Mouse (Mus musculus): ENCODE measurements around the gene Trpc4ap. TPM values are rescaled to one million over a fixed set of nuclear protein-coding genes. Genes with fewer than 3 reads are reported as not detected.
"Not testable (repeated sequence)": the region's sequence is repeated elsewhere in the genome, so short reads cannot be mapped to it uniquely, and the experiment has no call there.

Trpc4ap gene
- total RNA-seq (2014; fragmentation: Nextera tagmentation): 104 and 110 TPM in 2 replicates
- total RNA-seq (2017): 57.4 and 60.9 TPM in 2 replicates
- 80.5 and 82.2 TPM in 2 replicates for polyA plus RNA-seq (2012)

DNA sequence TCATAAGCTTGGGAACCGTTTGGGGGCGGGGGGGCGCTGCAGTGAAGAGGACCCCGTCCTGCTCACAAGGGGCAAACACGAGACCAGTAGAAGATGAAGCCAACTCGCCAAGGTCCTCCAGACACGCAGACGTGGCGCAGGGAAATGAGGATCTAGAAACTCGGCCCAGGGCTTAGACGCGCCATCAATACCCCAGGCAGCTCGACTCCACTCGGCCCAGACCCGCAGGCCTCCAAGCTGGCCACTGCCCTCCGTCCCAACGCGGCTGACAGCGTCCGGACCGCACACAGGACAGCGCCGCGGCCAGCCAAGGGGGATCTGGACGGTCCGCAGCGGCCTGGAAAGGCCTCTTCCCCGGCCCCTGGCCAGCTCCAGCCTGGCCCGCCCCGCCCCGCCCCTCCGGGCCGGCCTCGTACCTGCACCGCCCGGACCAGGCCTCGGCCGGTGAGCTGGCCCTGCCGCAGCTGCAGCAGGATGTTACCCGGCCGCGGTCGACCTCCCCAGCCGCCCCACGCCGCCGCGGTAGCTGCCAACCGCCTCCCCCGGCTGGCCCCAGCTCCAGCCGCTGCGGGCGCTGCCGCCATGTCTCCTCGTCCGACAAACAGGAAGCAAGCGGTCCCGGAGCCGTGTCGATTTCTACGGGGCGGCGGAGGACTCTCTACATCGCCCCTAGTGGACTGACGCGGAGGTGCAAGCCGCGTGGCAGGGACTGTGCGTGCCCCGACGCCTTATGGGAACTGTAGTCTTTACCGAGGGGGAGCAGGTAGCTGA, at the start of gene Trpc4ap:
Gene Trpc4ap (minus strand): TSS at position 662 of the 771 bp plus-strand sequence.
- peak within 1 kb of the TSS; percentile 99 for H3K4me3 ChIP-seq (ENCODE audit: low read depth, low read length)
- H3K4me1 ChIP-seq (ENCODE audit: insufficient read depth, low read depth, low read length): peaks cover 43% of the 10 kb centered on the region
- no peaks in the 10 kb centered on the region for H3K27me3 ChIP-seq (ENCODE audit: insufficient read depth, low read length)
- TF ChIP-seq POLR2AphosphoS5 (IDR thresholded peaks at IDR 0.05; ENCODE audit: insufficient replicate concordance, low read depth, low read length) (no peak), CTCF (IDR thresholded peaks at IDR 0.05; ENCODE audit: low read depth, low read length) (peak; percentile 93)
- ATAC-seq (ENCODE audit: extremely low read depth, insufficient number of reproducible peaks, low FRiP score, poor library complexity, severe bottlenecking): peak; percentile 95
- H3K36me3 ChIP-seq (replicated peaks): peaks cover 20% of the 10 kb centered on the region
- DNase-seq (ENCODE audit: low spot score): peak; percentile 87
- H3K9me3 ChIP-seq (replicated peaks): no peaks in the 10 kb centered on the region

DNA sequence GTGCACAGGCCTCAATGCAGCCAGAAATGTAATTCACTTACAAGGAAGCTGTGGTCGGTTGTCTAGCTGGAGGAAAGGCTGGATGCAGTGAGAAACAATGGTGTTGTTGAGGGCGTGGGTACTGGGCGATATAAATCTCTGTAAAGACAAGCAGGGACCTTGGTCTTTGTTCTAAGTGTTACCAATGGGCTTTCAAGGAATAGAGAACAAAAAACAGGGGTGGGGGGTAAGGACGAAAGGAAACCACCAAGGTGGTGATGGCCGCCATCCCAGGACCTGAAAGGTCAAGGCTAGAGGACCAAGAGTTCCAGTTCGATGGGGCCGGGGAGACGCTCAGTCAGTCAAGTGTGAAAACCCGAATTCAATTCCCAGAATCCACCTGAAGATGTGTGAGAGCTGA, 45.6 kb upstream of the Trpc4ap start:
- H3K27me3 ChIP-seq (ENCODE audit: insufficient read depth, low read length): peaks cover 4% of the 10 kb centered on the region
- no peaks in the 10 kb centered on the region for H3K36me3 ChIP-seq (replicated peaks)
- peaks cover 38% of the 10 kb centered on the region for H3K4me1 ChIP-seq (ENCODE audit: insufficient read depth, low read depth, low read length)
- ATAC-seq (ENCODE audit: extremely low read depth, insufficient number of reproducible peaks, low FRiP score, poor library complexity, severe bottlenecking): no peak
- TF ChIP-seq TAL1 (conservative IDR thresholded peaks at IDR 0.05; ENCODE audit: low read depth, low read length) (no peak), GATA1 (IDR thresholded peaks at IDR 0.05; ENCODE audit: borderline replicate concordance, low read length) (no peak), GATA2 (IDR thresholded peaks at IDR 0.05; ENCODE audit: borderline replicate concordance, low read depth, low read length) (no peak), CTCF (IDR thresholded peaks at IDR 0.05; ENCODE audit: low read depth, low read length) (no peak), POLR2AphosphoS5 (IDR thresholded peaks at IDR 0.05; ENCODE audit: insufficient replicate concordance, low read depth, low read length) (no peak)
- H3K9me3 ChIP-seq (replicated peaks): no peaks in the 10 kb centered on the region
- no peak overlapping the region for H3K4me3 ChIP-seq (ENCODE audit: low read depth, low read length)
- DNase-seq (ENCODE audit: low spot score): no peak

DNA sequence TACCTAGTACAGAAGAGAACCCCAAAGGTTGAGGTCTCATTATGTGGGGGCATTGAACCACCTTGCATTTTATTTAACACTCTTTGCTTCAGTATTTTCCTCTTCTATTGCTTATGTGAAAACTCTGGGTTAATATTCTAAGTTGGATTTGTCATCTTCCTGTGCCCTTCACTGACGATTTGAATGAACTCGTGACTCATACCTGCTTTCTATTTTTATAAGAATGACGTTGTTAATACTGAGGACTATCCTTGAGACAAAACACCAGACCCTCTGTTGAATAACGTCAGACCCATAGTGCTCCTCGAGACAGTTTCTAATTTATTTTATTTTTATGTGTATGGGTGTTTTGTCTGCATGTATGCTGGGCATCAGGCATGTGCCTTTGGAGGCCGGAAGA, 44.8 kb upstream of the Trpc4ap start:
- Histone ChIP-seq H3K36me3 (replicated peaks) (no peaks in the 10 kb centered on the region), H3K9me3 (replicated peaks) (no peaks in the 10 kb centered on the region), H3K27me3 (ENCODE audit: insufficient read depth, low read length) (no peaks in the 10 kb centered on the region; the same call in 1 of the 2 replicates), H3K4me3 (ENCODE audit: low read depth, low read length) (no peak overlapping the region), H3K4me1 (ENCODE audit: insufficient read depth, low read depth, low read length) (peaks cover 31% of the 10 kb centered on the region)
- DNase-seq (ENCODE audit: low spot score) (no peak), ATAC-seq (ENCODE audit: extremely low read depth, insufficient number of reproducible peaks, low FRiP score, poor library complexity, severe bottlenecking) (no peak)
- no peak for TF ChIP-seq CTCF (IDR thresholded peaks at IDR 0.05; ENCODE audit: low read depth, low read length)
- no peak for TF ChIP-seq TAL1 (conservative IDR thresholded peaks at IDR 0.05; ENCODE audit: low read depth, low read length)
- no peak for TF ChIP-seq GATA1 (IDR thresholded peaks at IDR 0.05; ENCODE audit: borderline replicate concordance, low read length)
- TF ChIP-seq POLR2AphosphoS5 (IDR thresholded peaks at IDR 0.05; ENCODE audit: insufficient replicate concordance, low read depth, low read length): no peak
- no peak for TF ChIP-seq GATA2 (IDR thresholded peaks at IDR 0.05; ENCODE audit: borderline replicate concordance, low read depth, low read length)

DNA sequence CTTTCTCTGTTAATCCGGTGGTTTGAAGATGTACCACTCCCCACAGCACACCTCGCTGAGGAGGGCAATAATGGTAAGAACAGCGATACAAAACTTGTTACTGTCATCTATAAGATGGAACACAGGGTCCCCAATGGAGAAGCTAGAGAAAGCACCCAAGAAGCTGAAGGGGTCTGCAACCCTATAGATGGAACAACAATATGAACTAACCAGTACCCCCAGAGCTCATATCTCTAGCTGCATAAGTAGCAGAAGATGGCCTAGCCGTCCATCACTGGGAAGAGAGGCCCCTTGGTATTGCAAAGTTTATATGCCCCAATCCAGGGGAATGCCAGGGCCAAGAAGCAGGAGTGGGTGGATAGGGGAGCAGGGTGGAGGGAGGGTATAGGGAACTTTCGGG, 43.6 kb upstream of the Trpc4ap start, which contains the start of gene Gm17581:
Gene Gm17581 (minus strand): TSS at position 101 of the 400 bp plus-strand sequence.
- not testable (repeated sequence) for ATAC-seq (ENCODE audit: extremely low read depth, insufficient number of reproducible peaks, low FRiP score, poor library complexity, severe bottlenecking); DNase-seq (ENCODE audit: low spot score)
- H3K4me1 ChIP-seq (ENCODE audit: insufficient read depth, low read depth, low read length): peaks cover 34% of the 10 kb centered on the region

DNA sequence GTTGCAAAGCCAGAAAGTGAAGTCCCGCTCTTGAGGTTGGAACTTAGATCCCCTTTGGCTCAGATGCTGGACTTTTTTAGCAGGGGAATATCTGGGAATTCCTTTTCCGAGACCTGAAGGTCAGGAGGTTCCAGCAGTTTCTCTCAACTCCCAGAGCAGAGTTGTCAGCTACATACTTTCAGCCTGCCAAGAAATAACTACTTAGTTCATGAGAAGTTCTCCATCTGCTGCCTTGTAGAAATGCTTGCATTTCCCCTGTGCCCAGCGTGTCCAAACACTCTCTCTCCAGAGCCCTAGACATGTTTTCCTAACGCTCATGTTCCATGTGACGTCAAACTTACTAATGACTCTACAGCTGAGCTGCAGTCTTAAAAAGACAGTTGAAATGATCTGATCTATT, 42.9 kb upstream of the Trpc4ap start:
- ATAC-seq (ENCODE audit: extremely low read depth, insufficient number of reproducible peaks, low FRiP score, poor library complexity, severe bottlenecking) (no peak), DNase-seq (ENCODE audit: low spot score) (no peak)
- peaks cover 35% of the 10 kb centered on the region for H3K4me1 ChIP-seq (ENCODE audit: insufficient read depth, low read depth, low read length)
- TF ChIP-seq TAL1 (conservative IDR thresholded peaks at IDR 0.05; ENCODE audit: low read depth, low read length) (no peak), GATA1 (IDR thresholded peaks at IDR 0.05; ENCODE audit: borderline replicate concordance, low read length) (no peak), POLR2AphosphoS5 (IDR thresholded peaks at IDR 0.05; ENCODE audit: insufficient replicate concordance, low read depth, low read length) (no peak), GATA2 (IDR thresholded peaks at IDR 0.05; ENCODE audit: borderline replicate concordance, low read depth, low read length) (no peak)
- H3K27me3 ChIP-seq (ENCODE audit: insufficient read depth, low read length): no peaks in the 10 kb centered on the region; the same call in 1 of the 2 replicates
- H3K9me3 ChIP-seq (replicated peaks): no peaks in the 10 kb centered on the region
- no peaks in the 10 kb centered on the region for H3K36me3 ChIP-seq (replicated peaks)
- H3K4me3 ChIP-seq (ENCODE audit: low read depth, low read length): no peak overlapping the region

More for the DNA sequence above, 43.6 kb upstream of the Trpc4ap start, which contains the start of gene Gm17581:
- not testable (repeated sequence) for H3K4me3 ChIP-seq (ENCODE audit: low read depth, low read length); H3K36me3 ChIP-seq (replicated peaks); H3K27me3 ChIP-seq (ENCODE audit: insufficient read depth, low read length); H3K9me3 ChIP-seq (replicated peaks)

DNA sequence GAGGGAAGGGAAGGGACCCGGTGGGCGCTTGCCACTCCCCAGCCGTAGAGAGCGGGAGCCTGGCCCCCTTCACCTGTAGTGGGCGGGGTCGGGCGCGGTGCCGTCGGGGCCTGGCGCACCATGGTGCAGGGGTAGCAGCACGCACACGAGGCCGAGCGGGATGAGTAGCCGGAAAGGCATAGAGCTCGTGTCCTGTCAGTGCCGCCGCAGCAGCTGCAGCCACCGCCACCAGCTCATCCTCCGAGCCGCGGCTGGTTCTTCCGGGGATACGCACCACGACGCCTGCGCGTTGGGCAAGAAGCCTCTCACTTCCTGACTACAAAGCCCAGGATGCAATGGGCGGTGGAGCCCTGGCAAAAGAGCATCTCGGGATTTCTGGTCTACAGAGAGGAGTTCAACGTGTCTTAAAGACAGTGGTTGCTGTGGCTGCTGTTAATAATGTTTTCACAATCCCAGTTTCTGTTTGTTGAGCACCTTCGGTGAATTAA, 37.0 kb upstream of the Trpc4ap start, which contains the start of gene Edem2:
Gene Edem2 (minus strand): TSS at position 318 of the 488 bp plus-strand sequence.
- peak; percentile 91 for ATAC-seq (ENCODE audit: extremely low read depth, insufficient number of reproducible peaks, low FRiP score, poor library complexity, severe bottlenecking)
- TF ChIP-seq TAL1 (conservative IDR thresholded peaks at IDR 0.05; ENCODE audit: low read depth, low read length) (no peak), GATA2 (IDR thresholded peaks at IDR 0.05; ENCODE audit: borderline replicate concordance, low read depth, low read length) (no peak), GATA1 (IDR thresholded peaks at IDR 0.05; ENCODE audit: borderline replicate concordance, low read length) (no peak), CTCF (IDR thresholded peaks at IDR 0.05; ENCODE audit: low read depth, low read length) (no peak), POLR2AphosphoS5 (IDR thresholded peaks at IDR 0.05; ENCODE audit: insufficient replicate concordance, low read depth, low read length) (no peak)
- Histone ChIP-seq H3K9me3 (replicated peaks) (no peaks in the 10 kb centered on the region), H3K27me3 (ENCODE audit: insufficient read depth, low read length) (no peaks in the 10 kb centered on the region), H3K4me3 (ENCODE audit: low read depth, low read length) (peak within 1 kb of the TSS; percentile 99), H3K4me1 (ENCODE audit: insufficient read depth, low read depth, low read length) (peaks cover 46% of the 10 kb centered on the region), H3K36me3 (replicated peaks) (peaks cover 28% of the 10 kb centered on the region)
- DNase-seq (ENCODE audit: low spot score): peak; percentile 94

All from G1E (cell line).